Comparison of ENCODE assay signal across 8 mouse cellular contexts in the genomic region with DNA sequence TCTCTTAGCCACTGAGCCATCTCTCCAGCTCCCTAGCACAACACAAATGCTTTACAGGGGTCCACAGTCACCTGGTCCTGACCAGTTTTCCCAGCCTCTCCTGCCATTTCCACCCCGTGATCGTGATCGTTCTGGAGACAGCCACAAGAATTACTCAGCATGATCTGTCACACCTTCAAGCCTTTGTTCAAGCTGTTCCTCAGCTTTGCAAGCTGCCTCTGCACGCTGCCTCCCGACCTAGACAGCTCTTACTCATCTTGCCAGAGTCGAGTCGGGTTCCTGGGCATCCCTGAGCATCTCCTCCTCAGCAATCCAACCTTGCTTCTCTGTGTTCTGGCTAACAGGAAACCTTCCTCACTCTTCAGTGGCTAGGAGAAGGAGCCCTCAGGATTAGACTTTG. TPM values are rescaled to one million over a fixed set of nuclear protein-coding genes. Genes with fewer than 3 reads are reported as not detected.
DNase-seq lines count a peak whose midpoint lies in the region; ATAC-seq lines count a peak whose summit lies in the region.

Dpm3 (plus strand) TSS at position 283 of the 400 bp plus-strand sequence.

- H3K27me3 ChIP-seq in kidney, embryonic 14.5 days (ENCODE audit: control insufficient read depth, insufficient read depth, low read length), result no peaks in the 10 kb centered on the region
- H3K27me3 ChIP-seq in hindbrain, embryonic 16.5 days (replicated peaks; ENCODE audit: control insufficient read depth, insufficient read depth, low read length), result no peaks in the 10 kb centered on the region

- H3K4me1 ChIP-seq in kidney, embryonic 14.5 days (ENCODE audit: control insufficient read depth, insufficient read depth, low read length), result no peaks in the 10 kb centered on the region
- no peaks in the 10 kb centered on the region for H3K4me1 ChIP-seq in hindbrain, embryonic 16.5 days (ENCODE audit: control insufficient read depth, insufficient read depth, low read depth, low read length)

- H3K4me3 ChIP-seq in kidney, embryonic 14.5 days (ENCODE audit: low read length), result no peak within 1 kb of the TSS
- H3K4me3 ChIP-seq in hindbrain, embryonic 16.5 days (ENCODE audit: low read length), result no peak within 1 kb of the TSS
- H3K4me3 ChIP-seq in macrophage (ENCODE audit: inconsistent target), result no peak within 1 kb of the TSS

- no peak within 1 kb of the TSS for H3K4me2 ChIP-seq in kidney, embryonic 14.5 days (replicated peaks; ENCODE audit: low read depth, low read length)
- H3K4me2 ChIP-seq in hindbrain, embryonic 16.5 days (ENCODE audit: low read length), result no peak within 1 kb of the TSS

- no peak for ATAC-seq in kidney, embryonic 14.5 days (ENCODE audit: low FRiP score, low TSS enrichment)
- no peak for ATAC-seq in hindbrain, embryonic 16.5 days

- DNase-seq in kidney, adult 11 months, result no peak
- DNase-seq in ZHBTc4 (ENCODE audit: low read depth, low spot score) (peak; percentile 67), MN1 (ENCODE audit: low spot score) (no peak)
- no peak for DNase-seq in gastrocnemius, adult 18-20 months (ENCODE audit: low spot score)
- no peak for DNase-seq in testis, postnatal 10 days (ENCODE audit: low spot score)

- 31% methylated on average over 7 of the region's 7 CpGs for WGBS in kidney, embryonic 14.5 days
- WGBS in hindbrain, embryonic 16.5 days, result 54% methylated on average over 7 of the region's 7 CpGs
- 79% methylated on average over 7 of the region's 7 CpGs for WGBS in macrophage (ENCODE audit: missing documents)

- no peaks in the 10 kb centered on the region for H3K79me2 ChIP-seq in macrophage (ENCODE audit: inconsistent target)

- no peak within 1 kb of the TSS for H3K9ac ChIP-seq in kidney, embryonic 14.5 days (ENCODE audit: low read depth, low read length)
- no peak within 1 kb of the TSS for H3K9ac ChIP-seq in hindbrain, embryonic 16.5 days (ENCODE audit: low read depth, low read length)

- H3K9me3 ChIP-seq in kidney, embryonic 14.5 days (ENCODE audit: control insufficient read depth, low read length), result no peaks in the 10 kb centered on the region
- H3K9me3 ChIP-seq in hindbrain, embryonic 16.5 days (ENCODE audit: control insufficient read depth, low read length), result no peaks in the 10 kb centered on the region

- H3K36me3 ChIP-seq in kidney, embryonic 14.5 days (ENCODE audit: control insufficient read depth, insufficient read depth, low read length), result no peaks in the 10 kb centered on the region
- no peaks in the 10 kb centered on the region for H3K36me3 ChIP-seq in hindbrain, embryonic 16.5 days (ENCODE audit: control insufficient read depth, insufficient read depth, low read length)
- H3K36me3 ChIP-seq in macrophage (ENCODE audit: inconsistent target), result no peaks in the 10 kb centered on the region

- no peak within 1 kb of the TSS for H3K27ac ChIP-seq in kidney, embryonic 14.5 days (ENCODE audit: low read depth, low read length)
- no peak within 1 kb of the TSS for H3K27ac ChIP-seq in hindbrain, embryonic 16.5 days (ENCODE audit: low read depth, low read length)
- H3K27ac ChIP-seq in macrophage, result no peak within 1 kb of the TSS

RNA-seq across cellular contexts. Expression of gene Dpm3, which starts in this region (rescaled TPM):
- 134 and 200 TPM in 2 replicates for polyA plus RNA-seq in kidney, embryonic 14.5 days (2014; fragmentation: Nextera tagmentation; extraction: Ambion mirVana)
- 10 to 100 TPM; 22.6 to 24.3 TPM for total RNA-seq in gastrocnemius, adult 18-20 months (2021)
- polyA plus RNA-seq in hindbrain, embryonic 16.5 days (2015; fragmentation: Nextera tagmentation; extraction: Ambion mirVana), result 64.3 and 79.8 TPM in 2 replicates
- total RNA-seq in macrophage (2018; cell fraction: chromatin; rRNA removed), result 10 to 100 TPM in 1 of 26 experiments, 1 to 10 TPM in 13, not detected in 12; 3.0 to 14.0 (median 6.7) TPM
- 10 to 100 TPM; 40.0 to 92.5 (median 59.1) TPM for total RNA-seq in macrophage (2018; cell fraction: cytosol; rRNA removed)
- 10 to 100 TPM in 21 of 26 experiments, 1 to 10 TPM in 5; 5.0 to 33.7 (median 15.3) TPM for total RNA-seq in macrophage (2018; cell fraction: nucleus; rRNA removed)
- 23.7 to 90.4 TPM (median 70.3 TPM) in 3 replicates for polyA plus RNA-seq in macrophage (2018)
